Mouse (Mus musculus): ENCODE measurements at regions not wholly inside any gene's neighbourhood (a gene's known extent, or its start where the extent isn't known, plus 50 kb on each side); places are given as distances from the start of the nearest gene placed in this dataset.

DNA sequence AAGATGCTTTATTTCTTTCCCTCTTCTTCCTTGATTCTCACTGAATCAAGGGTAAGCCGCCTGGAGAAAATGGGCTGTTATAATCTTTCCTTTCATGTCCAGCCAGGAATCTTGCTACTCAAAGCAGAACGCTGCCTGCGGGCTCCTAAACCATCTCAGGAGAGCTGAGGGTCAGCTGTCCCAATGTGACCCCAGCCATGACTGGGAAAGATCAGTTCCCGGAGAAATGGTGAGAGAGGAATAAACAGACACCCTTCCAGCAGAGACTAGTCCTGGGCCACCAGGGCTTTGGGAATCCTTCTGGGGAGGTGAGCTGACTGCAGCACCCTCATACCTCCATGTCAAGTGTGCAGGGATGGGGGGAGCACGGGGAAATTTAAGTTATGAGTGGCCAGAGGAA, 195.4 kb upstream of the Dio3 start:
- Histone ChIP-seq H3K9ac (ENCODE audit: insufficient read depth, low read depth) (no peak overlapping the region), H3K9me3 (replicated peaks; ENCODE audit: low read length) (peaks cover 85% of the 10 kb centered on the region), H3K27ac (ENCODE audit: insufficient read depth, low read depth) (no peak overlapping the region), H3K79me2 (replicated peaks; ENCODE audit: control insufficient read depth, extremely low read depth, insufficient read depth, poor library complexity, severe bottlenecking) (no peaks in the 10 kb centered on the region), H3K4me1 (ENCODE audit: control insufficient read depth in 1 of 2, insufficient read depth in 2 of 2) (no peaks in the 10 kb centered on the region), H3K4me2 (ENCODE audit: insufficient read depth, low read depth, poor library complexity, severe bottlenecking) (no peak overlapping the region), H3K36me3 (replicated peaks in 1 of 2; ENCODE audit: control insufficient read depth in 1 of 2, insufficient read depth in 1 of 2, low read length in 1 of 2) (no peaks in the 10 kb centered on the region), H3K4me3 (replicated peaks in 1 of 3; ENCODE audit: low read depth in 2 of 3, low read length in 2 of 3, poor library complexity in 1 of 3) (no peak overlapping the region), H3K27me3 (replicated peaks) (no peaks in the 10 kb centered on the region)
- dilution Hi-C loops (cut with MboI; ENCODE audit: extremely low pct_ligation_motif_present, extremely low pct_unique_long_range_greater_than_20kb, low sequenced_read_pairs): no loop called here
- no peak for DNase-seq (ENCODE audit: extremely low read depth)
- in situ Hi-C loops (cut with MboI; ENCODE audit: low pct_ligation_motif_present, low pct_unique_long_range_greater_than_20kb, low sequenced_read_pairs): no loop called here
- TF ChIP-seq ZMIZ1 (IDR thresholded peaks at IDR 0.05; ENCODE audit: low read depth, low read length) (no peak), SIN3A (IDR thresholded peaks at IDR 0.05; ENCODE audit: low read length) (no peak), MAZ (IDR thresholded peaks at IDR 0.05; ENCODE audit: low read depth, low read length) (no peak), USF2 (conservative IDR thresholded peaks at IDR 0.05; ENCODE audit: low read depth, low read length) (no peak), CHD1 (IDR thresholded peaks at IDR 0.05; ENCODE audit: low read depth, low read length) (no peak), MYC (IDR thresholded peaks at IDR 0.05; ENCODE audit: low read depth, low read length) (no peak), KAT2A (IDR thresholded peaks at IDR 0.05; ENCODE audit: insufficient replicate concordance, low read length) (no peak), MEF2A (IDR thresholded peaks at IDR 0.05; ENCODE audit: borderline replicate concordance, low read depth, low read length) (no peak), JUND (conservative IDR thresholded peaks at IDR 0.05; ENCODE audit: low read depth, low read length) (no peak), CTCF (conservative IDR thresholded peaks at IDR 0.05 in 1 of 2, IDR thresholded peaks at IDR 0.05 in 1 of 2; ENCODE audit: low read depth in 2 of 2, low read length in 2 of 2) (no peak), NRF1 (IDR thresholded peaks at IDR 0.05; ENCODE audit: low read depth, low read length) (no peak), E2F4 (IDR thresholded peaks at IDR 0.05; ENCODE audit: insufficient replicate concordance, low read depth, low read length) (no peak), RCOR1 (conservative IDR thresholded peaks at IDR 0.05; ENCODE audit: low read depth, low read length) (no peak), ZKSCAN1 (IDR thresholded peaks at IDR 0.05; ENCODE audit: borderline replicate concordance, low read depth, low read length) (no peak), BHLHE40 (IDR thresholded peaks at IDR 0.05; ENCODE audit: low read depth, low read length) (no peak), POLR2AphosphoS2 (IDR thresholded peaks at IDR 0.05; ENCODE audit: low read depth, low read length) (no peak), UBTF (IDR thresholded peaks at IDR 0.05; ENCODE audit: low read depth, low read length) (no peak), ELF1 (IDR thresholded peaks at IDR 0.05; ENCODE audit: low read depth, low read length) (no peak), IRF4 (IDR thresholded peaks at IDR 0.05; ENCODE audit: low read depth, low read length) (no peak)

DNA sequence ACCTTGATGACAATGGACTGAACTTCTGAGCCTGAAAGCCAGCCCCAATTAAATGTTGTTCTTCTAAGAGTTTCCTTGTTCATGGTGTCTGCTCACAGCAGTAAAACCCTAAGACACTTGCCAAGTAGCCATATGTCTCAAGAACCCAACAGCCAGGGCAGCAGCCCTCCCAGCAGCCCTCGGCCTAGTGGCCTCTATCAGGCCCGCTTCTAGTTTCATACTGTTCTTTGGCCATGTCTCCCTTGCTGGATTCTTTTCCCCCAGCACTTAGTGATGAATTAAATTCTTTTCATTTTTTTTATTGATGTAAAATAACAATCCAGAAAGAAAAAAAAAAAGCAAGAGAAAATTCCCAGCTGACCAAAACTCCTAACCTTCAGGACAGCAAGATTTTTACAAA, 191.9 kb upstream of the Dio3 start:
- no peaks in the 10 kb centered on the region for H3K36me3 ChIP-seq (replicated peaks in 1 of 2; ENCODE audit: control insufficient read depth in 1 of 2, insufficient read depth in 1 of 2, low read length in 1 of 2)

More for the DNA sequence above, 191.9 kb upstream of the Dio3 start:
- H3K27me3 ChIP-seq (replicated peaks): no peaks in the 10 kb centered on the region
- TF ChIP-seq CHD1 (IDR thresholded peaks at IDR 0.05; ENCODE audit: low read depth, low read length) (no peak), POLR2AphosphoS2 (IDR thresholded peaks at IDR 0.05; ENCODE audit: low read depth, low read length) (no peak), USF1 (IDR thresholded peaks at IDR 0.05; ENCODE audit: low read depth, low read length) (no peak), SMC3 (IDR thresholded peaks at IDR 0.05; ENCODE audit: low read depth, low read length) (no peak), NELFE (IDR thresholded peaks at IDR 0.05; ENCODE audit: low read depth, low read length) (no peak), BHLHE40 (IDR thresholded peaks at IDR 0.05; ENCODE audit: low read depth, low read length) (no peak), ZKSCAN1 (IDR thresholded peaks at IDR 0.05; ENCODE audit: borderline replicate concordance, low read depth, low read length) (no peak), TBP (conservative IDR thresholded peaks at IDR 0.05; ENCODE audit: low read depth, low read length) (no peak), ETS1 (conservative IDR thresholded peaks at IDR 0.05; ENCODE audit: low read depth, low read length) (no peak)
- peaks cover 86% of the 10 kb centered on the region for H3K9me3 ChIP-seq (replicated peaks; ENCODE audit: low read length)
- no peaks in the 10 kb centered on the region for H3K4me1 ChIP-seq (ENCODE audit: control insufficient read depth in 1 of 2, insufficient read depth in 2 of 2)
- H3K27ac ChIP-seq (ENCODE audit: insufficient read depth, low read depth): no peak overlapping the region
- no peak overlapping the region for H3K4me2 ChIP-seq (ENCODE audit: insufficient read depth, low read depth, poor library complexity, severe bottlenecking)
- no peak overlapping the region for H3K4me3 ChIP-seq (replicated peaks in 1 of 3; ENCODE audit: low read depth in 2 of 3, low read length in 2 of 3, poor library complexity in 1 of 3)
- dilution Hi-C loops (cut with MboI; ENCODE audit: extremely low pct_ligation_motif_present, extremely low pct_unique_long_range_greater_than_20kb, low sequenced_read_pairs) (no loop called here), in situ Hi-C loops (cut with MboI; ENCODE audit: low pct_ligation_motif_present, low pct_unique_long_range_greater_than_20kb, low sequenced_read_pairs) (no loop called here)
- H3K9ac ChIP-seq (ENCODE audit: insufficient read depth, low read depth): no peak overlapping the region
- H3K79me2 ChIP-seq (replicated peaks; ENCODE audit: control insufficient read depth, extremely low read depth, insufficient read depth, poor library complexity, severe bottlenecking): no peaks in the 10 kb centered on the region
- DNase-seq (ENCODE audit: extremely low read depth): no peak

Data from CH12.LX (cell line).